Mouse (Mus musculus) inflammation-experienced regulatory T-cells, adult 6 months (primary cell): ENCODE measurements around the gene Slc8a2. TPM values are rescaled to one million over a fixed set of nuclear protein-coding genes. Genes with fewer than 3 reads are reported as not detected.

Experiments used
- ATAC-seq: one replicate; pipeline ENCODE4 v1.8.0; 2017
- polyA plus RNA-seq, 3 experiments: library from polyadenylated mRNA; unstranded; fragments of 100-300 nt; shearing (Covaris generic); gene quantifications; one replicate each; pipeline ENCODE4 v1.2.1; 2017

Gene Slc8a2
- not detected for polyA plus RNA-seq

DNA sequence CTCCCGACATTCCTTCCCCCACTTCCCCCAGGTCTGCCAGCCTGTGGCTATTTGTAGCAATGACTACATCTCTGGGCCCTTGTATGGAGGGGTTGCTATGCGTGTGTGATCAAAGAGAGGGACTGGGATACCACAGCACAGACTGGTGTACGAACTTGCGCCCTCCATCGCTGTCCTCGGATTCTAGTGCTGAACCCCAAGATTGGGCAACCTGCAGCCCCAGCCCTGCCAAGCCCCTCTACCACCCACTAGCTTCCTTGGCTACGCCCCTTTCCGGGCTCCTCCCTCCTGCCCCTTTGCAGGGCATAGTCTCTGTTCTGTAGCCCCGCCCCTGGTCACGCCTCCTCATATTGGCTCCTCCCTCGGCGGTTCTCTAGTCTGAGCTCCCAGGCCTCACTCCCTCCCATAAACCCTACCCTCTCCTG is at the start of gene Slc8a2:
Gene Slc8a2 (plus strand): TSS at position 406 of the 425 bp plus-strand sequence.
- no peak for ATAC-seq

DNA sequence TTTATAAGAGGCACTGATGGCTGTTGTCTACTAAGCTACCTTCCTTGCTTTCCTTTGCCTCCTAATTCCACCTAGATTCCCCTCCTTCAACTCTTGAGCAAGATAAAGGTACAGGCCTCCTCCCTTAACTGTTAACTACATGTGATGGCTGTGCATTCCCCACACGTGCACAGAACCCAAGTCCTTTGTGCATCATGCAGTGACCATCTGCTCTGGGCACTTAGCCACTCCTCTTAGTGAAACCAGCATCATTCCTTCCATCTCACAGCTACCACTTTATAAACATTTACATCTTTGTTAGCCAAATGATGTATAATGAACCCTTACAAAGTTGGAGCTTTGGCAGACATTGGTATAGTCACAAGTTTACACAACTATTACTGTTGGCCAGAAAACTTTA is 49.7 kb upstream of the Slc8a2 start:
- ATAC-seq, result no peak

DNA sequence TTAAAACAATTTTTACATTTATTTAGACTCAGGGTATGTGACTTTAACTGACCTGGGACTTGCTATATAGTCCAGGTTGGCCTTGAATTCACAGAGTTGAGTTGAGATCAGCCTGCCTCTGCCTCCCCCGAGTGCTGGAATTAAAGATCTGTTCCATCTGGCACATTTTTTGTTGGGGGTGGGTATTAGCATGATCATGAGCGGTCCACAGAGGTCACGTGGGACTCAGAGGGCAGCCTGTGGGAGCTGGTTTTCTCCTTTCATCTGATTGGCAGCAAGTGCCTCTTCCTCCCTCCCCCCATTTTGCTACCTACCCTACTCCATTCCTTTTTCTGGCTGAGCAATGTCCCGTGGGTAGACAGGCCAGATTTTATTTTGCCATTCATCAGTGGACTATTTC is 49.0 kb upstream of the Slc8a2 start:
- no peak for ATAC-seq

DNA sequence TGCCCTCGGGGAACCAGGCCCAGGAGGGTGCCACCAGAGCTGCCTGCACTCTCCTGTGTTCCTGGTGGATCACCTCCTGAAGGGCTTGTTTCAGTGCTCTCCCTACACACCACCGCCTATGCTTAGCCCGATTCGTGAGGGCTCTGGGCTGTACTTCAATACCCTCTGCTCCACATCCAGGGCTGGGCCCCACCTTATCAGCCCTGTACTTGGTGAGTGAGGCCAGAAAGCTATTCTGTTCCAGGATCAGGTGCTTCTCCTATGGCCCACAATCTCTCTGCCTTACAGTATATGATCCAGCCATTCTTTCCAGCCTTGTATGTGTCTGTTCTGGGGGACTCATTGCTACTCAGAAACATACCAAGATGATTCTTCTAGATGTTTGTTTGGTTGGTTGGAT is 46.3 kb upstream of the Slc8a2 start:
- ATAC-seq, result no peak

DNA sequence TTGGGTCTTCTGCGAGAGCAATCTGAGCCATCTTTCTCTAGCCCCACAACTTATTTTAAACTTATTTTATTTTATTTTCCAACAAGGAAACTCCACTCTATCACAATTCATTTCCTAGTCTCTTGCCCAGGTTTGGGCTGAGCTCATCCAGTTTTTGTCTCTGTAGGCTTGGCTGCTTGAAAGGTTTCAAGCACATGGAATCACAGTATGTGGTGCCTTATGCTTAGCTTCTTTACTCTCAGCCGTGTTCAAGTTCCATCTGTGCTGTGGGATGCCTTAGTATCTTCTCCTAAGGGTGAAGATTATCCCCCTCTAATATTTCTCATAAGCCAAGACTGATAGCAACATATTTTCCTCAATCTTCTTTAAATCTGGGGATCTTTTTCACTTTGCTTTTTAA is 42.0 kb upstream of the Slc8a2 start:
- no peak for ATAC-seq

DNA sequence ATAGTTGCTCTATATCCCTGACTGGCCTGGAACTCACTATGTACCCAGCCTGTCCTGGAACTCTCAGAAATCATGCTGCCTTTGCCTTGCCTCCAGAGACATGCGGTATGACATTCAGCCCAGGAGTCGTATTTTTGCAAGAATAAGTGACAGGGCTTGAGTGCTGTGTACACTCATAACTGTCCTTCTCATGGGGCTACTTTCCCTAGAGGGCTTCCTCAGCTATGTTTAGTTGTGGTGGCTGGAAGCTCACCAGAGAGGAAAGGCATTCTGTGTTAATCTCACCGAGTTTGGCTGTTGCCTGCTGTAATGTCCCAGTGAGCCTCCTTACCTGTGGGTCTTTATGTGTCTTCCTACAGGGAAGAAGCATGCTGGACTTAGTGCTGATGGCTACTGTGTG is 35.0 kb upstream of the Slc8a2 start:
- ATAC-seq, result no peak

DNA sequence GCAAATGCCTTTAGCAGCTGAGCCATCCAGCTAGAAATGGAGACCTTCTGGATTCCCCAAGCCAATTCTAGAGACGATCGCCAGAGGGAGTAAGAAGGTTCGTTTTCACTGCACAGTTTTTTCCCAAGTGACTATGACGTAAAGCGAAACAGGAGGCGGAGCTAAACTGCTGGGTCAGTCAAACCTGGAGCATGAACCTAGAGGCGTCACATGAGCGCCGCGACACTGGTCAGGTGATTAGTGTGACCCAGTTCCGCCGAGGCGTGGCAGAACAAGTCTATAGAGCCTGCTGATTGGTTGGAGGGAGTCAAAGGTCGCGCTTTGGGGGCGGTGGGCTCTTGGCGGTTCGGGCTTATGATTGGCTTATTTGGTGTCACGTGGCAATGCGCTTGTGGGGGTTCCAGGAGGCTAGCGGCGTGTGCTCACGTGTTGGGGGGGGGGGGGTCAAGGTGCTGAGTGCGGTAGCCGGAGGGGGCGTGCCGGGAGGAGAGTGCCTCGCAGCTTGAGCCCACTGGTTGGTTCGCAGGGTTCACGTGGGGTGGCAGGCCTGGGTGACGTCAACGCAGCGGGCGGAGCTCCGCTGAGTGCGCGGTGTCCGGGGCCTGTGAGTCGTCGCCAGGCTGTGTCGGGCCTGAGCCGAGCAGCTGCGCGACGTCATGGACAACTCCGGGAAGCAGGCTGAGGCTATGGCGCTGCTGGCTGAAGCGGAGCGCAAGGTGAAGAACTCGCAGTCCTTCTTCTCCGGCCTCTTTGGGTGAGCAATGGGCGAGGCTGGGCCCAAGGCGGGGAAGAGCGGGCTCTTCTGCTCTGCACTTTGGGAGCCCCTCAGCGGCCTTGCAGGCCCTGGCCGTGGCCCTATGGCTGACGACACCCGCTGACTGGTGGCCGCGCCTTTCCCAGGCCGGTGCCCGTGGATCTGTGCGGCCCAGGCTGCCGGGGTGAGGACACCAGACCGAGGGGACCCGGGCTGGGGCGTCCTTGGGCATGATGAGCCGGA is 31.3 kb upstream of the Slc8a2 start, which contains the start of gene Napa:
Gene Napa (plus strand): TSS at position 438 of the 997 bp plus-strand sequence.
- ATAC-seq, result peak; percentile 90

DNA sequence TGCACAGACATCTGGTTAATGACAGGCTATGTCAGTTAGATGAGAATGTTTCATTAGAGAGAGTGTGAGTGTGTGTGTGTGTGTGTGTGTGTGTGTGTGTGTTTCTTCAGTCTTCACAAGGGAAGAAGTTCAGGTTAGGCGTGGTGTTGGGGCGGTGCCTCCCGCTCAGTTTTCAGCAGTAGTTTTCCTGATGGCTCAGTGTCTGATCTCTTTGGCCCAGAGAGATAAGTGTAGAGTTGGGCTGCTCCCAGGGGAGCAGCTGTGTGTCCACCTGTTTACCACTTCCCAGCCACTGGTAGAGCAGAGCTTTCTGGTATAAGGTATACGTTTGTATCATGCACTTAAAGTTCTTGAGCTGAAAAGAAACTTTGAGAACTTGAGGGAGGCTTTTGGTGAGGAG is 29.7 kb upstream of the Slc8a2 start:
- ATAC-seq, result no peak

DNA sequence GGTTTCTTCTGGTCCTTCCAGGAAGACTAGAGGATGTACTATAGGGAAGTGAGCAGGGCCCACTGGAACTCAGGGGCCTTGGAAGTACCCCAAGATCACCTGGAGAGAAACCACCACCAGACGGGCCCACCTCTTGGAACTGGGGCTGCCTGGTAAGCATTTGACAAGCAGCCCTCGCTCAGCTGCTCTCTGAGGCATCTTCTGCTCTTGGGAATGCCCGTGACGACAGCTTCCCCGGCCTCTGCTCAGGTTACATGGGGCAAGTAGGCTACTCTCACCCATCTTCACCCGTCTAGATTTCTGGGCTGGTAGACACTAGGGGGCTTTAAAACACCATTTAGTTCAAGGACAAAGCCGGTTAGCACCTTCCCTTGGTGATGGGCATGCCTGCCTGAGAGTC is 28.5 kb upstream of the Slc8a2 start:
- ATAC-seq, result no peak

DNA sequence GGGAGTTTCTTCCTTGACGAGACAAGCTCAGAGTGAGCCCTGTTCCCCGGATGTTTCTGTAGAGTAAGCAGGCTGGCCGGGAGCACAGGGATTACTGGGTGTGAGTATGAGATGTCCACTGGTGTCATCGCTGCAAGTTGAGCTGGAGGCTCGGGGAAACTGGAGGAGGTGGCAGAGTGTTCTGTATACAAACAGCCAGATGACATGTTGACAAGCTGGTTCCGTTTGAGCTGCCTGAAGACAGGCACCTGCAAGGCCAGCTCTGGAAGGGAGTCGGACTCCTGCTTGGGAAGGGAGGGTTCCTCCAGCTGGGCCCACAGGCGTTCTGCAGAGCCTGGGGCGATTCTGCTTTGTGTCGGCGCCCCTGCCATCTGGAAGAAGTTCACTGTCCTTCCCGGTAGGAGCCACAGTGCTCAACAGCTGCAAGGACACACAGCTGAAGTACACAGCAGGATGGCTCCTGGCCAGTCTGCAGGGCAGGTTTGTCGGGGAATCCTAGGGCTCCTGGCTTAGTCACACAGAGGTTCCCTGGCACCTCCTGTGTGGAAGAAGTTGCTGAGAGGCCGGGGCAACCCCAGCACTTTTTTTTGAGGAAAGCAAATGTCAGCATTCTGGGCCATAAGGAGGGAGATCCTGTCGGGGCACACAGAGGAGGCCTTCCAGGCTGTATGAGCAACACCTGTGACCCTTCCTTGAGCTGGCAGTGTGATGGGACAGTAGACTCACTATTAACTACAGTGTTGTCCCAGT is 27.7 kb upstream of the Slc8a2 start:
- no peak for ATAC-seq

DNA sequence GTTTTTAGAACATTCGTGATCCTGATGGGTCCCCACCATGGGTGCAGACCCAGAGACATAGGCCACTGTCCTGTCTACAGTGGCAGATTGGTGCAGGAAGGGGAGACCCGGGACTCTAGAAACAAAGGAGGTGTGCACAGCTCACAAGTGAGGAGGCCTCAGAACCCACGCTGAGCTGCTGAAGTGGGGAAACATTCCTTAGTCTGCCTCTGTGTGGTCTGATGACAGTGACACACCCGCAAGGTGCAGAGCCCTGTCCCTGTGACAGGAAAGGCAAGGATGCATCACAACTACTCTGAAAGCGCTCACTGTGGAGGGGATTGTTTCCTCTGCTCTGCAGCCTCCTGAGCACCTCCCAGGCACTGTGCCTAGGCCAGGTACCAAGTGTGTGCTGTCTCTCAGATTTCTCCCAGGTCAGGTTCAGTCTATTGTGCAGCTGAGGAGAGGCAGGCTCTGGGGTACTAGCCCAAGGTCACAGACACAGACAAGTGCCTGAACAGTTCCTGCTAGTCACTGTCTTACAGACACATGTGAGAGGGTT is 26.9 kb upstream of the Slc8a2 start:
- ATAC-seq, result no peak

DNA sequence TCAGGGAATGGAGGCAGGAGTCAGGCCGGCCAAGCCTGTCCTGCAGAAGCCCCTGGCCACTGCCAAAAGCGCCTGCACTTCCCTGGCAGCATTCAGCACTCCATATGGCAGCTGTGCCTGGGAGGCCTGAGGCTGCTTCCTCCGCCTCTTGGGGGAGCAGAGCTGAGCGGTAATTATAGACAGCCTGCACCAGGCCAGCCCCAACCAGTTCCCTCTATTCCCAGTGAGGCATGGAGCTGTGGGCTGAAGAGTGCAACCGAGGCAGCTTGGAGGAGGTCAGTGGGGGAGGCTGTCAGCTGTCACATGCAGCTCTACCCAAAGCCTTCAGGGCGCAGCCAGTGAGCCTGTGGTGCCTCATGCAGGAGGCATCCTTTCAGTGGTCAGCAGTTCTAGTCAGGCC is 25.9 kb upstream of the Slc8a2 start:
- no peak for ATAC-seq

DNA sequence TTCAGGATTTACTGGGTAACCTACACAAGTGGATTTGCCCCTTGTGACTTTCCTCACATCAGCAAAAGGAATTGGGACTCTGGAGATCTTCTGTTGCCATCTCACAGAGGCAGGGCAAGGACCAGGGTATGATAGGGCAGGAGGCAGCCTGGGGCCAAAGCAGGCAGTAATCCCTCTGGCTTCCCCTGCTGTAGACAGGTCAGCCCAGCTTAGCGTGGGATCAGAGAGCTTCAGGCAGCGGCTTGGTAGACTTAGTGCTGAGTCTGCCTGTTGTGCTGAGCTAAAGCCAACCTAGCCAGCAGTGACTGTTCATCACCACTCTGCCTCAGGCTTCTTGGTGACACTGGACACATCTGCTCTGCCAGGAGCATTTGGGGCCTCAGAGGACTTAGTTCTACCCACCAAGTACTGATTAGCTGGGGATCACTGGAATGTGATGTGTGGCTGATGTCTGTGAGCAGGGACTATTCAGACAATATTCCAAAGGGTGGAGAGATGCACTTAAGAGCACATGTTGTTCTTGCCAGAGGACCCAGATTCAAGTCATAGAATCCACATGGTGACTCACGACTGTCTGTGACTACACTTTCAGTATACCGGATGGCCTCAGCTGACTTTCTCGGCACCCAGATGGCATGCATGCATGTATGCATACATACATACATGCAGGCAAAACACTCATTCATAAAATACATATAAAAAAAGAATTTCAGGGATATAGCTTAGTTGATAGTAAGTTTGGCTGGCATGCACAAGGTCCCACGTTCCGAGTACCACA is 24.8 kb upstream of the Slc8a2 start:
- no peak for ATAC-seq

DNA sequence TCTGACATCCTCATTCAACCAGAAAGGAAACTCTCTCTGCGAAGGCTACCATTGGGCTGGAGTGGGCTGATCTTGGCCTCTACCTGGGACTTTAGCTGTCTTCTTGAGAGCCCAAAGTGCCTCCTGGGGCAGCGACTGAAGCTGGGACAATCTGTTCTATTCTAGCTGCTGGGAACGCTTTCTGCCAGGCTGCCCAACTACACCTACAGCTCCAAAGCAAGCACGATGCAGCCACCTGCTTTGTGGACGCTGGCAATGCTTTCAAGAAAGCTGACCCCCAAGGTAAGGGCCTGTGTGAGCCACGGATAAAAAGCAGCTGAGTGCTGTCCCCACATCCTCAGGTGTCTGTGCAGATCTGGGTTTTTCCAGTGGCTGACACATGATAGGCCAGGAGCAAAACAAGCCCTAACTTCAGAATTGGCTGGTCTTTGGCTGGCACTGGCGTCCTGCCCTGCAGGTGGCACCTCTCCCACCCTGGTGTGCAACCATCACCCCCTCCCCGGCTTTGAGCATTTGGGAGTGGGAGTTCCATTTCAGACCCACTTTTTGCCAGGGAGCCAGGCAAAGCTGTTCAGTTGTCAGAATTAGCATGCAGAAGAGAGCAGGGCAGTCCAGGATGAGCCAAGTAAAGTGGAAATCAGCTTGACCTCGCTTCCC is 20.6 kb upstream of the Slc8a2 start:
- ATAC-seq, result no peak

DNA sequence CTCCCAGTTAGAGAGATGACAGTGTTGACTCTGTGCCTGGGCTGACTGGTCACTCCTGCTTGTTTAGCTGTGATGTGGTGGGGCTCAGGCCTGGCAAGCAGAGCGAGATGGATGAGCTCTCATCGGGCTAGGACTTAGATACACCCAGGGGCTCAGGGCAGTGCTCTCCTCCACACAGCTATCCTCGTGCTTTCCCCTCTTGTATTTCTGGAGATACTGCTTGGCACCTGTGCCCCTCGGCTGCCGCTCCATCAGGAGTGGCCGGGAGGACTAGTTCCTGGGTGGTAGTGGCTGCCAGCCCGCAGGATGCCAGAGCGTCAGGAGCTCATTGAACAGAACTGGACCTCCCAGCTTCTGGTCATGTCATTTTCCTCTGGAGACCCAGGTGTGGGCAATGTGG is 19.5 kb upstream of the Slc8a2 start:
- no peak for ATAC-seq

DNA sequence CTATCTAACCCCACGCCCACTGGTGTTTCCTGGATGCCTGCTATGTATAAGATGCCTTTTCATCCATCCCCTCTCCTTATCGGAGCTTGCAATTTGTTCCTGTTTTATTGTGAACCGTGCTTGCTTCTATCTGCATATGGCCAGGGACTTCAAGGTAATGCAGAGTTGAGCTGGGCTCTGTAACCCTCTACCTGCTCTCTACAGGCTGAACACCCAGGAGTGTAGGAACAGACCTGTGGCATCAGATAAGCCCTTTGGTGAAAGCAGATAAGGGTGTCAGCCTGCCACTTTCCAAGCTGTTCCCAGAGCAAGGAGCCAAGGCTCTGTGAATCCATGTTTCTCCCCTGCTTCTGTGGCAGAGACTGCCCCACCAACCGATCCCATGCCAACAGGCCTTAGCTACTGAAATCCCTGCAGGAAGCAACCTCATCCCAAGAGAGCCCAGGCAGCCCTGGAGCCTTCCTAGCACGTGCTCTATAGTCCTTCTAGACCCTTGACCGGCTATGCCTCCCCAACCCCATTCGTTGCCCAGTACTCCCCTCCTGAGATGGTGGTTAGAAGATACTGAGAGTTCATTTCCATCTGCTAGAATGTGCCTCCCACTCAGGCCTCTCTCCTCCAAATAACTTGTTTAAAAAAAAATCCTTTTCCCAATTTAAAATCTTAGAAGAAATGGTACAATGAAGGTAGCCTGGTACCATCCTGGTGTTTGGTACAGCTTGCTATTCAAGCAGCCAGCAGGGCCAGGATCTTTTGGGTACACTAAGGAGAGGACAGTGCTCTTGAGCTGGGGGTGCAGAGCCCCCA is 18.1 kb upstream of the Slc8a2 start:
- no peak for ATAC-seq

DNA sequence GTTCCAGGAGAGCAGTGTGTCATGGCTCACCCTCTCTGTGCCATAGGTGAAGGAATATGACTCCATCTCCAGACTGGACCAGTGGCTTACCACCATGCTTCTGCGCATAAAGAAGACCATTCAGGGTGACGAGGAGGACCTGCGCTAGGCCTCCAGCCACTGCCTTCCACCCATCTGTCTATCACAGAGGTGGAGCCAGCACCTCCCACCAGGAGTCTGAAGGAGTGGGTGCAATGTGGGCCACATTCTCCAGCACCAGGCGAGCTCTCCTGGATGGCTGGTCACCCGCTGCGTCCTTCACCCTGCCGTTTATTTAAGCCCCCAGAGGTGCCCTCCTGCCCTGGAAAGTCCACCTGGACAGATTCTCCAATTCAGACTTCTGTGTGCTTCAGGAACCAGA is 13.2 kb upstream of the Slc8a2 start:
- ATAC-seq, result no peak

DNA sequence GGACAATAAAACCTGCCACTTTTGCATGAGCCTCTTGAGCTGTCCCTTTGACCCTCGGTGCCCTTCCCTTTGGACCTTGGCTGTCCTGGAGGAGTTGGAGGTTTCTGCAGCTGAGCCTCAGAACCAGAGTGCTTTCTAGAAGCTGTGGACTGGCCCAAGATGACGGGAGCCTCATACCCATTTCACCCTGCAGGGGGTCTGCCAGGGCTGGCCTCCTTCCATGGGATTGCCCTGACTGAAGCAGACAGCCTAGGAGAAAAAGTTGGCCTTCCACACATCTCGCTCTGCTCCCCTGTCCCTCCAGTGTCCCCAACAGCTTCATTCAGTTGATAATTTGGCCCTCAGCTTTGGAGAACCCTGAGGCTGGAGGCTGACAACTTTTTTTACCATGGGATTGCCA is 12.5 kb upstream of the Slc8a2 start:
- ATAC-seq, result no peak

DNA sequence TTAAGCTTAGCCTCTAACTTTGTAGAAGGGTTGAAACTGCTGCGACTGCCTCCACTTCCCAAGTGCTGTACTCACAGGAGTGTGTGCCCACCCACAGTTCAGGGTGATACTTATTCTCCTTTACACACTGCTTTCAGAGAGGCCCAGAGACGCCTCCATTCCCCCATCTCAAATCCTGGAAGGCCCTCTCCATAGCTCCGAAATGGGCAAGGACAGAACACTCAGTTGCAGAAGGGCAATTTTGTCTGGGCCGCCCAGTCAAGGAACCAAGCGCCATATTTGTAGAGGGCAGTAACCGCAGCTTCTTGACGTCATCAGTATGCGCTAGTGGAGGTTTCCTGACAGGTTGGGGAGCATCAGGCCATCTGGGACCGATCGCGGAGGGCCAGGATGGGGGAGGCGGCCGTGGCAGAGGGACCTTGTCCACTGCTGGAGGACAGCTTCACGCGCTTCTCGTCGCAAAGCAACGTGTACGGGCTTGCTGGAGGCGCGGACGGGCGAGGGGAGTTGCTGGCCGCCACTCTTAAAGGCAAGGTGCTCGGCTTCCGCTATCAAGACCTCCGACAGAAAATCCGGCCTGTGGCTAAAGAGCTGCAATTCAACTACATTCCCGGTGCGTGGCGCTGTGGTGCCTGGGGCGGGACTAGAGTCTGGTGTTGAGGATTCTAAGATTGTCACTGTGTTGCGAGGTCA is 9.9 kb upstream of the Slc8a2 start, which contains the start of gene Kptn:
Gene Kptn (plus strand): TSS at position 327 of the 693 bp plus-strand sequence.
- peak; percentile 86 for ATAC-seq

DNA sequence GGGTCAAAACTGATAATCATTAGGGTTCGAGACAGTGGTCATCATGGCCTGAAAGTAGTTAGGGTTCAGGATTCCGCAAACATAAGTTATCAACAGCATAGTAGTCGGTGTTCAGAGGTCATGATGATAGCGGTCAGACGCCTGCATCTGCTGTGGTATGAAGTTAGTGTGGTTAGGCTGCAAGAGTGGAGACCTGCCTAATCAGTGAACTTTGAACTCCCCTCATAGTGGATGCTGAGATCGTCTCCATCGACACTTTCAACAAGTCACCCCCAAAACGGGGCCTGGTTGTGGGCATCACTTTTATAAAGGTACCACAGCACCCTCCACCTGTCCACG is 9.4 kb upstream of the Slc8a2 start:
- no peak for ATAC-seq

DNA sequence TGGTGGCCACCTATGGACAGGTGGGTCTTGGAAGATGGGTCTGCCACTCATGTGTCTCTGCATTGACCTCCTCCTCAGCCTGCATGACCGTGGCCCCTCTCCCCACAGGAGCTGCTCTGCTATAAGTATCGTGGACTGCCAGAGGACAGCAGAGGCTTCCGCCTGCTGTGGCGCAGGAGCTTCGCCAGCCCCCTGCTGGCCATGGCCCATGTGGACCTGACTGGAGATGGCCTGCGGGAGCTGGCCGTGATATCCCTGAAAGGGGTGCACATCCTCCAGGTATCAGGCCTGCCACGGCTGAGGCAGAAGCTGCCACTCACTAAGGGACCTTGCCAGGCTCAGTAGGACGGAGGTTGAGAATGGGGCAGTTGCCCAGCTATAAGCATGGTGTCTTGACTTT is 3.8 kb upstream of the Slc8a2 start:
- no peak for ATAC-seq
